Mouse (Mus musculus): Measurements from ENCODE around the gene Shcbp1.

DNA sequence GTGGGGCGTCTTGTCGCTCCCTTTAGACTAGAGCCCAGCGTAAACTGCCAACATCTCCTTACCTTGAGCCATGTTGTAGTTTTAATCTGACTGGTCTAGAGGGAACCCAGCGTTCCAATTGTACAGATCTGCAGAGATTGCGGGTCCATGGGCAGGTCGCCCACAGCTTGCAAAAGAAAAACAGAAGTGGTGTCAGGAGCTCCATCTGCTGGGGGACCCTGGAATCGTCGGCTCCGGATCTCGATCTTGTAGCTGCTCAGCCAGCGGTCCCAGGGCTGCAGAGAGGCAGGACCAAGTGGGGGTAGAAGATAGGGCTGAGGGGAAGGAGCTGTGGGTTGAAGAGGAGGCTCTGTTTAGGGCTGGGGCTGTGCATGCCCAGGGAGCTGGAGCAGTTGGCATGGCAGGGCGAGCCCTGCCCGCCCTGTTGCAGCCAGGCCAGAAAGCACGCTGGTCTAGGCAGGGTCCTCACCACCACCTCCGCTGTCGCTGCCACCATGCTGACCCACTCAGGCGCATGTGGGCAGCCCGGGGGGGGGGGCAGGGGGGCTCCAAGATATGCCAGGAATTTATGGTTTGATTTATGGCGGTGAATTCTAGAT, 21.3 kb upstream of the Shcbp1 start:
- TF ChIP-seq CTCF (IDR thresholded peaks at IDR 0.05; ENCODE audit: control insufficient read depth, insufficient read depth, insufficient read length) (no peak), MYOD1 (IDR thresholded peaks at IDR 0.05; ENCODE audit: control insufficient read depth, insufficient read length, low read depth) (no peak), MAX (IDR thresholded peaks at IDR 0.05) (no peak), CEBPB (IDR thresholded peaks at IDR 0.05; ENCODE audit: low read depth) (no peak), MYOG (IDR thresholded peaks at IDR 0.05; ENCODE audit: control insufficient read depth, extremely low read depth, insufficient read length) (no peak), FOSL1 (IDR thresholded peaks at IDR 0.05; ENCODE audit: insufficient read depth, low read length, poor library complexity, severe bottlenecking) (no peak), USF1 (IDR thresholded peaks at IDR 0.05; ENCODE audit: low read depth) (no peak)
